Mouse (Mus musculus): ENCODE measurements around the gene Zfyve28. TPM values are rescaled to one million over a fixed set of nuclear protein-coding genes. Genes with fewer than 3 reads are reported as not detected.

Zfyve28 gene
- polyA plus RNA-seq, 1 experiment from 2014 or later: 0.21 TPM

DNA sequence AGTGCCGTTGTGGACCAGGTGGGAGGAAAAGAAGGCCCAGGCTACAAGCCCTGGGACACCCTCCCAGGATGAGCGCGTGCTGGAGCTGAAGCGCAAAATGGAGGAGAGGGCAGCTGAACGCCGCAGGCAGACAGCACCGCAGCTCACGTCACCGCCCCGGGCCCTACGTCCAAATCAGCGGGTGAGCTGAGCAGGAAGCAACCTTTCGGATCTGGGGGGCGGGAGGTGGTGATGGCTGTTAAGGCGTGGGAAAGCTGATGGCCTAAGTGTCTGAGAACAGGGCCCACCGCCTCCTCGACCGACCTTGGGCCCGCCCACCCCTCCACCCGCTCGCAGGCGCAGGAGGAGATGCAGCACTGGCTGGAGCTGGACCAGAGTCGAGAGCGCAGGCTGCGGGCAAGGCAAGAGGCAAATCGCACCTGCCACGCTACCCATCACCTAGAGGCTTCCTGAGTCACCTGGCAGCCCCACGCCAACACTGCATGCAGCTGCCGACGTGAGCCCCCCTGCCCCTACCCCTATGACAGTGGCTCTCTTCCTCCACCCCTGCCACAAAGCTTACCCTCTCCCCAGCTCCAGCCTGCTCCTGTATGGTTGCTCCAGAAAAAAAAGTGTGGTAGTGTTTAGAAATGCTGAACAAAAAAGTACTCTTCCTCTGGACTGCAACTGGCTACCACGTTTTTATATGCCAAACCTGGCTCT is 38.8 kb upstream of the Zfyve28 start:
- Histone ChIP-seq H3K4me3 (ENCODE audit: low read depth, low read length) (peak overlapping the region; percentile 30), H3K4me2 (peak overlapping the region; percentile 63), H3K4me1 (ENCODE audit: insufficient read depth) (peaks cover 7% of the 10 kb centered on the region), H3K27me3 (ENCODE audit: insufficient read depth, low read length) (no peaks in the 10 kb centered on the region), H3K9me3 (ENCODE audit: low read depth, low read length) (no peaks in the 10 kb centered on the region), H3K36me3 (ENCODE audit: insufficient read depth) (no peaks in the 10 kb centered on the region), H3K27ac (ENCODE audit: low read depth) (no peak overlapping the region; the same call in 1 of the 2 replicates), H3K9ac (peak overlapping the region; percentile 62)
- DNase-seq (peak; percentile 48), ATAC-seq (ENCODE audit: insufficient read depth) (peak; percentile 84)
- 7% methylated on average over 31 of the region's 31 CpGs for WGBS
- no peak for TF ChIP-seq CTCF (IDR thresholded peaks at IDR 0.05; ENCODE audit: low read depth)

DNA sequence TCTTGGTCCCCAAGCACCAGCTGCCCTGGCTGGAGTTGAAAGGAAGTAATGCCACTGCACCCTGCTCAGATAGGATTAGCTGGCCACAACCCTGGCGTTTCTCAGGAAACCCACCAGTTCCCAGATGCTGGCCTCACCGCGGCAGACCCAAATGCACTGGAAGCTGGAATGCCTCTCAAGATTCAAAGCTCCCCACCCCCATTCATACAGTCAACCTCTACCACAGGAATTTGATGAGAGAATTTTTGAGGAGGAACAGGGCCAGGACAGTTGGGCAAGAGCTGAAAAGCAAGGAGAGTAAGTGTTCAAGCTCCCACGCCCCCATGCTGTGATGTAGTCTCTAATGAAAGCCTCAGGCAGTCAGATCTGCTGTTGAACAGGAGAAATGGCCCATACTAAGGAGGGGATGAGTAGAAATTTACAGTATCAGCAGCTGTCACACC is 38.0 kb upstream of the Zfyve28 start:
- no peaks in the 10 kb centered on the region for H3K27me3 ChIP-seq (ENCODE audit: insufficient read depth, low read length)
- WGBS: 24% methylated on average over 4 of the region's 4 CpGs
- no peaks in the 10 kb centered on the region for H3K9me3 ChIP-seq (ENCODE audit: low read depth, low read length)
- H3K27ac ChIP-seq (ENCODE audit: low read depth): no peak overlapping the region
- H3K4me3 ChIP-seq (ENCODE audit: low read depth, low read length): no peak overlapping the region
- peak; percentile 44; the same call in 1 of the 2 replicates for ATAC-seq (ENCODE audit: insufficient read depth)
- H3K4me2 ChIP-seq: peak overlapping the region; percentile 63
- H3K4me1 ChIP-seq (ENCODE audit: insufficient read depth): peaks cover 7% of the 10 kb centered on the region
- H3K36me3 ChIP-seq (ENCODE audit: insufficient read depth): no peaks in the 10 kb centered on the region
- TF ChIP-seq CTCF (IDR thresholded peaks at IDR 0.05; ENCODE audit: low read depth): no peak
- no peak overlapping the region; the same call in 1 of the 2 replicates for H3K9ac ChIP-seq
- peak; percentile 50 for DNase-seq

DNA sequence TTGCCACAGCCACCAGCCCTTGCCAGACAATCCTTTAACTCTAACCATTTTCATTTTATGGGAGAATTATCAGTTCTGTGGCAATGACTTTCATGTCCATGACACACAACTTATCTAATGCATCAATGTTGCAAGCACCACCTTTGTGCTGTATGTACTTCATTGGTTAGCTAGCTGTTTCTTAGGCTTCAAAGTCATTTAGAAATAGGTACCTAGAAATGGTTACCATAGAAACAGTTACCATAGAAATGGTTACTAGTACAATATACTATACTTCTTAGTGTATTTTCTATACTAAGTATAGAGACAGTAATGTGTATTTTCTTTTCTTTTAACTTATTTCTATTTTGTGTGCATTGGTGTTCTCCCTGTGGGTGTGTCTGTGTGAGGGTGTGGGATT is 37.0 kb upstream of the Zfyve28 start:
- TF ChIP-seq CTCF (IDR thresholded peaks at IDR 0.05; ENCODE audit: low read depth): no peak

DNA sequence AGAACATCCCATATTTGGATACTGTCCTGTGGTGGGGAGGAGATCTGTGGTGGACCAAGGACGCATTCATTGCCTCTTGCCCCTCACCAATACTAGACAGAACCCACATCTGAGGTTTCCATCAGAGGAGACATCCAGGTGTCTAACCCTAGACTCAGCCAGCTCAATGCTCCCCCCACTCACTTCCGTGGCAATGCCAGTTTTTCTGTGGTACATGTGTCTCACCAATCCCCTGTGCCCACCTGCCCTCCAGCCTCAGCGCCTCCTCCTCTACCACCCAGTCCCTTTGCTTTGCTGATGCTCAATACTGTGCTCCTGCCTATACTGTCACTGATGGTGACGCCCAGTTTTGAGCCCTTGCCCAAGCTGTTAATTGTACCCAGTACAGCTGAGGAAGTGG is 33.0 kb upstream of the Zfyve28 start:
- Histone ChIP-seq H3K4me1 (ENCODE audit: insufficient read depth) (peaks cover 1% of the 10 kb centered on the region; the same call in 1 of the 2 replicates), H3K9ac (no peak overlapping the region), H3K4me3 (ENCODE audit: low read depth, low read length) (no peak overlapping the region), H3K27me3 (ENCODE audit: insufficient read depth, low read length) (no peaks in the 10 kb centered on the region), H3K4me2 (no peak overlapping the region), H3K9me3 (ENCODE audit: low read depth, low read length) (no peaks in the 10 kb centered on the region), H3K27ac (ENCODE audit: low read depth) (no peak overlapping the region), H3K36me3 (ENCODE audit: insufficient read depth) (no peaks in the 10 kb centered on the region)
- 82% methylated on average over 4 of the region's 4 CpGs for WGBS
- no peak for DNase-seq
- no peak for TF ChIP-seq CTCF (IDR thresholded peaks at IDR 0.05; ENCODE audit: low read depth)
- ATAC-seq (ENCODE audit: insufficient read depth): no peak

More for the DNA sequence above, 37.0 kb upstream of the Zfyve28 start:
- Histone ChIP-seq H3K4me3 (ENCODE audit: low read depth, low read length) (no peak overlapping the region), H3K4me2 (no peak overlapping the region), H3K9me3 (ENCODE audit: low read depth, low read length) (no peaks in the 10 kb centered on the region), H3K27ac (ENCODE audit: low read depth) (no peak overlapping the region), H3K36me3 (ENCODE audit: insufficient read depth) (no peaks in the 10 kb centered on the region), H3K27me3 (ENCODE audit: insufficient read depth, low read length) (no peaks in the 10 kb centered on the region), H3K4me1 (ENCODE audit: insufficient read depth) (peaks cover 7% of the 10 kb centered on the region), H3K9ac (no peak overlapping the region)
- ATAC-seq (ENCODE audit: insufficient read depth) (no peak), DNase-seq (no peak)

DNA sequence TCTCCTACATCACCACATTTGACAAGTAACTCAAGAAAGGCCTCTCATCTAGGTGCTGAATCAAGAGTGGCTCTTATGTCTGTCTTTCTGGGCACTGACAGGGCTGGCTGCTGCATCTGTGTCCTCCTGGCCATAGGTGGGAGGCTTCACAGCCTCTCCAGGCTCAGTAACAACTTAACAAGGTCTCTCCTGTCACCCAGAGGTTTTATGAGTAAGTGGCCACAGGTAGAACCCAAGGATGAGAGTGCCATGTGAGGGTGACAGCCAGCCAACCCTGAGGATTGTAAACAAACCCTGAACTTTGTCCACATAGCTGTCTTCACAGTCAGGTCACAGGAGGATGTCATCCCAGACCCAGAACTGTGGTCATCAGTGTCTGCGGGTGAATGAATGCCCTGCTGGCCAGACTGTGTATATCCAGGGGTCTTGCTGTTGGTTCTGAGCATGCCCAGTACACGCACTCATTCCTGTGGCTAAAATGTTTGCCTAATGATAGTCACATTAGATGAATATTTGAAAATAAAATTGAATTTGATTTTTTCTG is 31.3 kb upstream of the Zfyve28 start:
- no peak for TF ChIP-seq CTCF (IDR thresholded peaks at IDR 0.05; ENCODE audit: low read depth)

DNA sequence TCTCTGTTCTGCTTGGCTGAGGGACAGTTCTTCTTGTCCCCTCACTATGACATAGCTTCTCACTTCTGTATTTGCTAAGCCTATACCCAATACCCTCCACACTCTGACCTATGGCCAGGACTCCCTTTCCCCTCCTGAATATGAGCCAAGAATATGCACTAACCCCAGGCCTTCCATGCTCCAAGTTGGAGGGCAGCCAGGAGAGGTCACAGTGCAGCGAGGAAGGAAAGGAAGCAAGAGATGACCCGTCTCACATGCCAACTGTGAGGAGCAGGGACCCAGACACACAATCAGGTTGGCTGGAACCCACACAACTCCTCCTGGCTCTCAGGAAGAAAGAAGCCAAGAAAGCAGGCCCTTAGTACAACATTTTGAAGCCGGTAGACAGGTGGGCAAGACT is 20.8 kb upstream of the Zfyve28 start:
- ATAC-seq (ENCODE audit: insufficient read depth) (no peak), DNase-seq (no peak)
- Histone ChIP-seq H3K9me3 (ENCODE audit: low read depth, low read length) (no peaks in the 10 kb centered on the region), H3K27me3 (ENCODE audit: insufficient read depth, low read length) (no peaks in the 10 kb centered on the region), H3K36me3 (ENCODE audit: insufficient read depth) (no peaks in the 10 kb centered on the region), H3K4me1 (ENCODE audit: insufficient read depth) (no peaks in the 10 kb centered on the region), H3K4me3 (ENCODE audit: low read depth, low read length) (no peak overlapping the region), H3K27ac (ENCODE audit: low read depth) (no peak overlapping the region), H3K9ac (no peak overlapping the region), H3K4me2 (no peak overlapping the region)
- WGBS: 54% methylated on average over 3 of the region's 3 CpGs
- TF ChIP-seq CTCF (IDR thresholded peaks at IDR 0.05; ENCODE audit: low read depth): no peak

More for the DNA sequence above, 31.3 kb upstream of the Zfyve28 start:
- no peaks in the 10 kb centered on the region for H3K36me3 ChIP-seq (ENCODE audit: insufficient read depth)
- no peak overlapping the region for H3K4me3 ChIP-seq (ENCODE audit: low read depth, low read length)
- no peaks in the 10 kb centered on the region for H3K4me1 ChIP-seq (ENCODE audit: insufficient read depth)
- WGBS: 50% methylated on average over 2 of the region's 2 CpGs
- ATAC-seq (ENCODE audit: insufficient read depth) (no peak), DNase-seq (no peak)
- no peak overlapping the region for H3K4me2 ChIP-seq
- H3K9ac ChIP-seq: no peak overlapping the region
- no peak overlapping the region for H3K27ac ChIP-seq (ENCODE audit: low read depth)
- H3K9me3 ChIP-seq (ENCODE audit: low read depth, low read length): no peaks in the 10 kb centered on the region
- no peaks in the 10 kb centered on the region for H3K27me3 ChIP-seq (ENCODE audit: insufficient read depth, low read length)

DNA sequence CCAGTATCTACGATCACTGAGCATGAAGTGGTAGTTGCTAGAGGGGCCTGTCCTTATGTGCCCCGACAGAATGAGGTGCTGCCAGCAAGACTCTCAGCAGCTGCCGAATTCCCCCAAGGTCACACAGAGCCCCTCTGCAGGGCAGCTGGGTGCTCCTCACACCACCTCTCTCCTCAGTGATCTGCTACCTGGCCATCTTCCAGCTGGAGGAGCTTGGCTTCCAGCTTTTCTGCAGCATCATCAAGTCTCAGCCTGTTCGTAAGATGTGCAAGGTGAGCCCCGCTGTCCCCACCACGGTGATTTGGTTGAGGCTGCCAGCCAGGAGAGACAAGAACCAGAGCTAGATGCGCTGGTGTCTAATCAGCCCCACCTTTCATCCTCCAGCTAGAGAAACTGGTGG is 14.1 kb upstream of the Zfyve28 start:
- WGBS: 63% methylated on average over 7 of the region's 7 CpGs
- H3K4me2 ChIP-seq: no peak overlapping the region
- H3K4me1 ChIP-seq (ENCODE audit: insufficient read depth): no peaks in the 10 kb centered on the region
- no peaks in the 10 kb centered on the region for H3K27me3 ChIP-seq (ENCODE audit: insufficient read depth, low read length)
- no peak overlapping the region for H3K9ac ChIP-seq
- no peaks in the 10 kb centered on the region for H3K9me3 ChIP-seq (ENCODE audit: low read depth, low read length)
- DNase-seq: no peak
- ATAC-seq (ENCODE audit: insufficient read depth): no peak
- H3K36me3 ChIP-seq (ENCODE audit: insufficient read depth): no peaks in the 10 kb centered on the region
- H3K27ac ChIP-seq (ENCODE audit: low read depth): no peak overlapping the region
- H3K4me3 ChIP-seq (ENCODE audit: low read depth, low read length): no peak overlapping the region
- TF ChIP-seq CTCF (IDR thresholded peaks at IDR 0.05; ENCODE audit: low read depth): no peak
